Mouse (Mus musculus) forebrain, embryonic 14.5 days (tissue): ENCODE results near the gene Slamf1. TPM values are rescaled to one million over a fixed set of nuclear protein-coding genes. Genes with fewer than 3 reads are reported as not detected.

Experiments used
- ATAC-seq: fragments of 200-750 bp; cut with Nextera tagmentation; 2 replicates; pipeline ENCODE4 v1.8.0; 2017; ENCODE audit warnings: mild to moderate bottlenecking, moderate library complexity
- DNase-seq: peaks from one replicate; pipeline ENCODE4 v3.0.0-alpha.2; 2015; ENCODE audit warnings: low spot score
- H3K27ac ChIP-seq: fragments of 300-500 bp; sonication (generic); 2 replicates; pipeline ENCODE4 v1.5.1; 2014; ENCODE audit warnings: low read depth, mild to moderate bottlenecking, control low read depth, low read length, moderate library complexity
- H3K27me3 ChIP-seq: fragments of 300-500 bp; sonication (generic); replicated peaks from 2 replicates; pipeline ENCODE4 v1.6.1; 2014; ENCODE audit warnings: low read length, control low read depth, mixed read lengths; ENCODE audit not compliant: control insufficient read depth, insufficient read depth
- H3K36me3 ChIP-seq: fragments of 300-500 bp; sonication (generic); 2 replicates; pipeline ENCODE4 v1.6.1; 2014; ENCODE audit warnings: low read length, control low read depth; ENCODE audit not compliant: control insufficient read depth, insufficient read depth
- H3K4me1 ChIP-seq: fragments of 300-500 bp; sonication (generic); 2 replicates; pipeline ENCODE4 v1.6.1; 2014; ENCODE audit warnings: antibody characterized with exemption, low read length, control low read depth; ENCODE audit not compliant: control insufficient read depth, insufficient read depth
- H3K4me2 ChIP-seq: fragments of 300-500 bp; sonication (generic); 2 replicates; pipeline ENCODE4 v1.6.1; 2014; ENCODE audit warnings: mild to moderate bottlenecking, control low read depth, low read length
- H3K4me3 ChIP-seq: fragments of 300-500 bp; sonication (generic); 2 replicates; pipeline ENCODE4 v1.5.1; 2014; ENCODE audit warnings: low read depth, low read length, control low read depth
- H3K9ac ChIP-seq: fragments of 300-500 bp; sonication (generic); 2 replicates; pipeline ENCODE4 v1.6.1; 2014; ENCODE audit warnings: mild to moderate bottlenecking, low read length, control low read depth, moderate library complexity
- H3K9me3 ChIP-seq: fragments of 300-500 bp; sonication (generic); replicated peaks from 2 replicates; pipeline ENCODE4 v1.6.1; 2016; ENCODE audit warnings: low read length, control low read depth, mixed read lengths; ENCODE audit not compliant: control insufficient read depth
- WGBS: fragments of 180-500 bp; shearing (Covaris S2); extraction: QIAGEN DNeasy Blood & Tissue Kit; methylation state at CpG from one replicate; pipeline ENCODE4 v1.1.7; 2014; 5-methylcytosine and 5-hydroxymethylcytosine counted together
- polyA plus RNA-seq: library from polyadenylated mRNA; unstranded; fragments of >200 nt; fragmentation: Nextera tagmentation; extraction: Ambion mirVana; gene quantifications from 2 replicates; pipeline ENCODE4 v1.2.1, GENCODE M21; 2014

The Slamf1 gene
- 0.22 TPM in 2 replicates for polyA plus RNA-seq

DNA sequence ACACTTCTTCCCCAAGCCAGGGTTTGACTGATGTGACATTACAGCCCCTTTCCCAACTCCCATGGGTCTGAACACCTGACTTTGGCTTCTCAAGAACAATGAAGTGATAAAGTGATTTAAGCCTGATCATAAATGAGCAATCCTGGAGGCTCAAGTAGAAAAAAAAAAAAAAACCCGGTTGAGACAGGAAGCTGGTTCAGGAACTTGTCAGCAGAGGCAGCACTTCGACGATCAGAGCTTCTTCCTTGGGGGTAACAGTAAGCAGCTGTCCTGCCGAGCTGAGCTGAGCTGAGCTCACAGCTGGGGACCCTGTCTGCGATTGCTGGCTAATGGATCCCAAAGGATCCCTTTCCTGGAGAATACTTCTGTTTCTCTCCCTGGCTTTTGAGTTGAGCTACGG is at the start of gene Slamf1:
Slamf1 (plus strand) TSS at position 230 of the 400 bp plus-strand sequence.
- Histone ChIP-seq H3K9me3 (no peaks in the 10 kb centered on the region), H3K4me2 (no peak within 1 kb of the TSS), H3K27ac (no peak within 1 kb of the TSS), H3K4me3 (no peak within 1 kb of the TSS), H3K27me3 (no peaks in the 10 kb centered on the region), H3K4me1 (no peaks in the 10 kb centered on the region), H3K9ac (no peak within 1 kb of the TSS), H3K36me3 (no peaks in the 10 kb centered on the region)
- 39% methylated on average over 6 of the region's 6 CpGs for WGBS
- ATAC-seq (no peak), DNase-seq (no peak)

DNA sequence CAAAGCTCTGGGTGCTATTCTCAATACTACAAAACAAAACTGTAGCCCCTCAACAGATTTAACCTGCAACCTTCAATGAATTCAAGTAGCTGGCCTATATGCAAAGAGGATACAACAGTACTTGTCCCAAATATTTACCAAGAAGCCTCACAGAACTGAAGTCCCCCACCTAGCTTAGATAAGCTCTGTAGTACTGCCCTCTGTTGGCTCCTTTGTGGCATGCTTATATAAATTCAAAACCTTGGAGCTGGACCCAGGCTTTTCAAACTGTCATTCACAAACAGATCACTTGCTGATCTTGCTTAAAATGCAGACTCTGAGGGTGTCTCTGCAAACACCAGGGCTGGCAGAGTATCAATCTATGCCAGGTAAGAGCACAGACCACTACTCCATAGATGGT is 35.7 kb upstream of the Slamf1 start:
- Histone ChIP-seq H3K4me1 (no peaks in the 10 kb centered on the region), H3K4me2 (no peak overlapping the region)
- DNase-seq, result no peak

DNA sequence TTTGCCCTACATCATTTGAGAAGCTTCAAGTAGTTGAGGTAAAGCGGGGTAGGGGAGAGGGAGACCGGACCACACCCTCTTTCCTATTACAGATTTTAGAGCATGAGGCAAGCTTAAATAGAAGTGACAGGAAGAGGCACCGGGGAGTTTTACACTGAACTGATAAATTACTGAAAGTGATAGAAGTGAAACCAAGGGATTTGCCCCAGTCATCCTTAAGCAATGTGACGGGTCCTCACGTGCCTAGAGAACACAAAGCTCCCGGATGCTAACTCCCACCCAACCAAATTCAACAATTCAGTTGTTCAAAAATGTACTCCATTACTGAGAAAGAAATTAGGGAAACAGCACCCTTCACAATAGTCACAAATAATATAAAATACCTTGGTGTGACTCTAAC is 32.0 kb upstream of the Slamf1 start:
- no peak overlapping the region for H3K9ac ChIP-seq
- ATAC-seq (no peak), DNase-seq (no peak)
- H3K27me3 ChIP-seq, result no peaks in the 10 kb centered on the region
- no peak overlapping the region for H3K27ac ChIP-seq
- no peak overlapping the region for H3K4me3 ChIP-seq
- H3K36me3 ChIP-seq, result no peaks in the 10 kb centered on the region
- H3K9me3 ChIP-seq, result no peaks in the 10 kb centered on the region
- H3K4me2 ChIP-seq, result no peak overlapping the region
- 90% methylated on average over 6 of the region's 6 CpGs for WGBS
- no peaks in the 10 kb centered on the region for H3K4me1 ChIP-seq

More for the DNA sequence above, 35.7 kb upstream of the Slamf1 start:
- no peak for ATAC-seq
- Histone ChIP-seq H3K9ac (no peak overlapping the region), H3K36me3 (no peaks in the 10 kb centered on the region), H3K4me3 (no peak overlapping the region), H3K27ac (no peak overlapping the region), H3K27me3 (no peaks in the 10 kb centered on the region), H3K9me3 (no peaks in the 10 kb centered on the region)

DNA sequence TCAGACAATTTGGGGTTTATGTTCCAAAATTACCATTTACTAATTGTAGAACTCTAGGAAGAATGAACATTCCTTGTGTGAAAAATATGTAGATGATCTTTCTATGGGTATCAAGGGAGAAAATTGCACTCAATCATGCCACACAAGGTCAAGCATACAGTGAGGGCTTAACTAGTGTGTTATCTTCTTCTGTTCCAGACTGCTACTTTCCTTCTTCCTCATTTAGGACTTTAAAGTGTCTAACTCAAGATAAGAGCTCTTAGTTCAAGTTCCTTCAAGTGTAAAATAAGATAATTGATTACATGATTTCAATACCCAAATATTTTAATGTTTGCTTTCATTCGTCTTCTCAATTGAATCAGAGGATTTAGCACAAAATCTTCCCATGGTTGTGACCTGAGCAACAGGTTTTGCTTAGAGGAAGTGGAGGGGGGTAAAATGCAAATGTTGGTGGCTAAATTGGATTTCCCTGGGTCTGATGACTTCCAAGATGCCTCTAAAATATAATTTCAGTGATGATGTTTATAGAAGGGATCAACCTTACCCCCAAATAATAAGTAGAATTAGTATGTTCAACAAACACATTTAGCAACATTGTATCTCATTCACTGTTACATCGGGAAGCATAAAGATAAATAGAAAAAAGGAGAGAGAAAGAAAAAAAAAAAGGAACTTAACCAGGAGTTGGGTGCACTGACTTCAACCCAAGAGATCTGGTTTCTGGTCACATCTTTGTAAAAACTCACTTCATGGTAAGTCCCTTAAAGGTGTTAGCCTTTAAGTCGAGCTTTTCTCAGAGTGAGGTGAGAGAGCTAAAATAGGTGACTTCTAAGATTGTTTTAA is 18.6 kb upstream of the Slamf1 start:
- DNase-seq, result no peak
- 84% methylated on average over 3 of the region's 3 CpGs for WGBS
- no peaks in the 10 kb centered on the region for H3K27me3 ChIP-seq

DNA sequence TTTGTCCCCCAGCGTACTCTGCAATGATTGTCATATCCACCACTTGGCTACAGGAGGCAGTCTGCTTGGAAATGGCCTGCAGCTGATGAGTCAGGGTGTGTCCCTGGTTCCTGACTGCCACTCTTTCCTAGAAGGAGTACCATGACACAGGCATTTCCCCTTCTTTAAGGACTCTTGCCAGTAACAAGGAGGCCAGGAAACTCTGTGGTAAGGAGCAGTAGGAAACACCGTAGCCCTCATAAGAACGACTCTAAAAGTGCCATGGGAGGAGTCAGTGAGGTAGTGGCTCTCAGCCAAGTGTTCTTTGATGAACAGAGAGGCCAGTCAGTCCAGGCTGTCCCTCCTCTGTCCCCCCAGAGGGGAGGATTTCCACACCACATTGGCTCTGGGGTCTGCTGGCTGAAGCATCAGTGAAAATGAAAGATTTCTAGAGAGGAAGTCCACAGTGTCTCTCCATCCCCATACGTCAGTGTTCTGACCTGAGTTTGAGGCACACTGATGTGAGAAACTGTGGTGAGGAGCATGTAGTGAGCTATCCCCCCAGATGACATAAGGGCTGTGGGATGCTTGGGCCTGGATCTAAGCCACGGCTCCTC is 5.0 kb upstream of the Slamf1 start:
- H3K4me1 ChIP-seq, result no peaks in the 10 kb centered on the region
- WGBS, result 78% methylated on average over 5 of the region's 5 CpGs
- no peaks in the 10 kb centered on the region for H3K9me3 ChIP-seq
- H3K27me3 ChIP-seq, result no peaks in the 10 kb centered on the region
- H3K4me3 ChIP-seq, result no peak overlapping the region
- DNase-seq (no peak), ATAC-seq (no peak)
- no peaks in the 10 kb centered on the region for H3K36me3 ChIP-seq
- no peak overlapping the region for H3K4me2 ChIP-seq
- H3K27ac ChIP-seq, result no peak overlapping the region
- H3K9ac ChIP-seq, result no peak overlapping the region

More for the DNA sequence above, 18.6 kb upstream of the Slamf1 start:
- H3K4me1 ChIP-seq, result no peaks in the 10 kb centered on the region
- no peak overlapping the region for H3K4me2 ChIP-seq
- no peak overlapping the region for H3K27ac ChIP-seq
- ATAC-seq, result no peak
- no peaks in the 10 kb centered on the region for H3K9me3 ChIP-seq
- no peak overlapping the region for H3K4me3 ChIP-seq
- H3K9ac ChIP-seq, result no peak overlapping the region
- no peaks in the 10 kb centered on the region for H3K36me3 ChIP-seq

DNA sequence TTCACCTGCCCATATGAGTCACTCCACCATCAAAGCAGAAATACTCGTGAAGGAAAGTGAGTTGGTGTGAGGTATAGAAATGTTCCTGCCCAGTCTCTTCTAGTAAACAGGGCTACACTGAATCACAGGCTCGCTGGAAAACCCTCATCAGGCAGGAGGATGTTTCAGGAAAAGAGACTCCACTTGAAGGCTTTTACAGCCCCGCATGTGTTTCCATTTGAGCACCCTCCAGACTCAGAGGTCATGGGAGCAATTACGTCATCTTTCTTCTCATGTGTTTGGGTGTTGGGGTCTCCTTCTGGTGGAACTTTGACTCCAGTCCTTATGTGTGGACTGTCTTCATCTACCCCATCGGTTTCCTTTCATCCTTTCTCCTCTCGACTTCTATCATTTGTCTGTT is 4.1 kb downstream of the Slamf1 start:
- DNase-seq (no peak), ATAC-seq (no peak)
- H3K27me3 ChIP-seq, result no peaks in the 10 kb centered on the region
- no peak overlapping the region for H3K4me3 ChIP-seq
- H3K27ac ChIP-seq, result no peak overlapping the region
- H3K9me3 ChIP-seq, result no peaks in the 10 kb centered on the region
- no peaks in the 10 kb centered on the region for H3K4me1 ChIP-seq
- H3K36me3 ChIP-seq, result no peaks in the 10 kb centered on the region
- no peak overlapping the region for H3K9ac ChIP-seq
- no peak overlapping the region for H3K4me2 ChIP-seq
- WGBS, result 85% methylated on average over 6 of the region's 6 CpGs

DNA sequence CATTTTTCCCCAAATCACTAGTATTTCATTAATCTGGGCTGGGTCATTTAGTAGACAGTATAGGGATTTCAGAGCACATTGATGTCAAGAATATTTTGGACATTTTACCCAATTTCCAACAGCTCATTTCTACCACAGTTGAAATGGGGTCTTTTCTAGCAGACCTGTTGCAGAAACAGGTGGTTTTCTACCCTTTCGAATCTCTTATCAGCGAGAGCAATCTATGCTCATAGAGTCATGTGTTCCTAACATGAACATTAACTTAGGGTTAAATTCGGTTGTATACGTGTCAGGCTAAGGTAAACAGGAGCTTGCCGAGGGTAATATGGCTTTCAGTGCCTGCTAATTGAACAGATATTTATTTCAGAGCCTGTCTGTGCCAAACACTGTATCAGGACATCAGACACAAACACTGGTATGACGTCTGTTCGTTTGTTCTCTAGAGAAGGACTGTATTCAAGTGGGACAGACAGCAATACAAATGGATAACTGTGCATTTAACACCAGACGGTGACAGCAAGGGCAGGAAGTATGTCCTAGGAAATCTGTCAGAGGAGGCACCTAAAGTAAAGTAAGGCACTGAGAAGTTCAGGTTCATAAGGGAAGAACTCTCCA is 5.3 kb downstream of the Slamf1 start:
- H3K4me3 ChIP-seq, result no peak overlapping the region
- no peaks in the 10 kb centered on the region for H3K9me3 ChIP-seq
- H3K27ac ChIP-seq, result no peak overlapping the region
- H3K4me1 ChIP-seq, result no peaks in the 10 kb centered on the region
- DNase-seq (no peak), ATAC-seq (no peak)
- WGBS, result 89% methylated on average over 8 of the region's 8 CpGs
- no peaks in the 10 kb centered on the region for H3K36me3 ChIP-seq
- H3K9ac ChIP-seq, result no peak overlapping the region
- no peaks in the 10 kb centered on the region for H3K27me3 ChIP-seq
- no peak overlapping the region for H3K4me2 ChIP-seq

DNA sequence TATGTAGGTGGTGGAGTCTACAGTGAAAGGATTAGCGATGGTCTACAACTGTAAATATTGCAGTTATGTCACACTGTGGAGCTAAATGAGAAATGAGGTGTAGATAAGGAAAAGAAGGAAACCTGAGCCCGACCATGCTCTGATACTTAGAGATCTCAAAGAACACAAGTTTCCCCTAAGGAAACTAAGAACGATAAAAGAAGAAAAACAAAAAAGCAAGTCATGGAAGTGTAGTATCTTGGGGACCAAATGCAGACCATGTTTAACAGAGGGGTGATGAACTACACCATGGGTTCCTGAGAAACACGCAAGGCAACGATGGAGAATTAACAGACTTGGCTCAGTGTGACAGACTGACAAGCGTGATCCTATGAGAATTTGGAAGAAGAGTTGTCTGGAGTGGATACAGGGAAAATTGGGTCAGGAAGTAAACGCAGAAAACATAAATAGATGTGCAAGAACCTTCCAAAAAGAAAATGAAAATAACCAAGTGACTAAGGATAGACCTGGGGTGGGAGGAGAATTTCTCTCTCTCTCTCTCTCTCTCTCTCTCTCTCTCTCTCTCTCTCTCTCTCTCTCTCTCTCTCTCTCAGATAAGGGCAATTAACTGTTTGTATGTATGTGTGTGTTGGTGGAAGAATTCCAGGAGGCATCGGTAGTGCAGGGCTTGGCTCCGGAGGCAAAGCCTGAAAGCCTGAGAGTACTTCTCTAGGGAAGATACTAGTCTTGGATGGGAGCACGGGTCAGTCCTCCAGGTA is 6.5 kb downstream of the Slamf1 start:
- H3K36me3 ChIP-seq, result no peaks in the 10 kb centered on the region
- WGBS, result 88% methylated on average over 10 of the region's 10 CpGs
- DNase-seq (no peak), ATAC-seq (no peak)
- no peaks in the 10 kb centered on the region for H3K9me3 ChIP-seq
- H3K27me3 ChIP-seq, result no peaks in the 10 kb centered on the region
- H3K4me3 ChIP-seq, result no peak overlapping the region
- H3K4me2 ChIP-seq, result no peak overlapping the region
- H3K4me1 ChIP-seq, result no peaks in the 10 kb centered on the region
- no peak overlapping the region for H3K27ac ChIP-seq
- no peak overlapping the region for H3K9ac ChIP-seq
